Mouse (Mus musculus) neural tube, embryonic 14.5 days (tissue): ENCODE results near the gene Nckap5. TPM values are rescaled to one million over a fixed set of nuclear protein-coding genes. Genes with fewer than 3 reads are reported as not detected.

Source experiments
- ATAC-seq: fragments of 200-750 bp; cut with Nextera tagmentation; 2 replicates; pipeline ENCODE4 v1.8.0; 2017; ENCODE audit warnings: low read depth, mild to moderate bottlenecking, moderate TSS enrichment, moderate library complexity
- H3K27ac ChIP-seq: fragments of 300-500 bp; sonication (generic); 2 replicates; pipeline ENCODE4 v1.5.1; 2014; ENCODE audit warnings: low read depth, mild to moderate bottlenecking, control low read depth, low read length, moderate library complexity, mixed read lengths
- H3K27me3 ChIP-seq: fragments of 300-500 bp; sonication (generic); 2 replicates; pipeline ENCODE4 v1.6.1; 2014; ENCODE audit warnings: low read length; ENCODE audit not compliant: control insufficient read depth, insufficient read depth
- H3K36me3 ChIP-seq: fragments of 300-500 bp; sonication (generic); 2 replicates; pipeline ENCODE4 v1.6.1; 2014; ENCODE audit warnings: low read length, mixed read lengths; ENCODE audit not compliant: control insufficient read depth, insufficient read depth
- H3K4me1 ChIP-seq: fragments of 300-500 bp; sonication (generic); 2 replicates; pipeline ENCODE4 v1.6.1; 2014; ENCODE audit warnings: low read length; ENCODE audit not compliant: control insufficient read depth, insufficient read depth
- H3K4me2 ChIP-seq: fragments of 300-500 bp; sonication (generic); 2 replicates; pipeline ENCODE4 v1.6.1; 2014; ENCODE audit warnings: mild to moderate bottlenecking, low read depth, low read length, control low read depth
- H3K4me3 ChIP-seq: fragments of 300-500 bp; sonication (generic); 2 replicates; pipeline ENCODE4 v1.5.1; 2014; ENCODE audit warnings: low read depth, low read length, control low read depth, mixed read lengths
- H3K9ac ChIP-seq: fragments of 300-500 bp; sonication (generic); replicated peaks from 2 replicates; pipeline ENCODE4 v1.6.1; 2014; ENCODE audit warnings: low read depth, mild to moderate bottlenecking, control low read depth, low read length, mixed read lengths
- H3K9me3 ChIP-seq: fragments of 300-500 bp; sonication (generic); 2 replicates; pipeline ENCODE4 v1.6.1; 2016; ENCODE audit warnings: low read length; ENCODE audit not compliant: control insufficient read depth
- WGBS: fragments of 180-500 bp; shearing (Covaris S2); extraction: QIAGEN DNeasy Blood & Tissue Kit; methylation state at CpG from one replicate; pipeline ENCODE4 v1.1.7; 2014; 5-methylcytosine and 5-hydroxymethylcytosine counted together
- polyA plus RNA-seq: library from polyadenylated mRNA; unstranded; fragments of >200 nt; fragmentation: Nextera tagmentation; extraction: Ambion mirVana; gene quantifications from 2 replicates; pipeline ENCODE4 v1.2.1, GENCODE M21; 2014

Gene Nckap5
- polyA plus RNA-seq, 1 experiment from 2014 or later, result 19.0 TPM

- no peaks in the 10 kb centered on the region for H3K9me3 ChIP-seq
- no peak for ATAC-seq
- H3K4me1 ChIP-seq, result no peaks in the 10 kb centered on the region
- 95% methylated on average over 7 of the region's 7 CpGs for WGBS
- H3K36me3 ChIP-seq, result no peaks in the 10 kb centered on the region
- no peak overlapping the region for H3K4me3 ChIP-seq
- no peak overlapping the region for H3K4me2 ChIP-seq
- H3K9ac ChIP-seq, result no peak overlapping the region
- no peaks in the 10 kb centered on the region for H3K27me3 ChIP-seq
- H3K27ac ChIP-seq, result no peak overlapping the region
These were observed 646.8 kb downstream of the Nckap5 start for GRCm38 (mm10) chr1:126183751-126184150.

- Histone ChIP-seq H3K27me3 (no peaks in the 10 kb centered on the region), H3K4me2 (no peak overlapping the region), H3K9ac (no peak overlapping the region), H3K4me3 (no peak overlapping the region), H3K27ac (no peak overlapping the region), H3K4me1 (no peaks in the 10 kb centered on the region), H3K9me3 (no peaks in the 10 kb centered on the region), H3K36me3 (no peaks in the 10 kb centered on the region)
- ATAC-seq, result no peak
- 38% methylated on average over 1 of the region's 1 CpGs for whole genome bisulfite sequencing
These were observed 662.0 kb downstream of the Nckap5 start for GRCm38 (mm10) chr1:126168579-126168978.

- 25% methylated on average over 2 of the region's 2 CpGs for WGBS
- no peak overlapping the region for H3K27ac ChIP-seq
- ATAC-seq, result no peak
These were observed 662.5 kb downstream of the Nckap5 start for GRCm38 (mm10) chr1:126168131-126168530.

GRCm38 (mm10) chr1:126167546-126167945, 663.1 kb downstream of the Nckap5 start:
- ATAC-seq, result no peak
- Histone ChIP-seq H3K27ac (no peak overlapping the region), H3K9ac (no peak overlapping the region), H3K4me1 (no peaks in the 10 kb centered on the region), H3K27me3 (no peaks in the 10 kb centered on the region), H3K9me3 (no peaks in the 10 kb centered on the region), H3K36me3 (no peaks in the 10 kb centered on the region), H3K4me3 (no peak overlapping the region), H3K4me2 (no peak overlapping the region)
- WGBS, result 56% methylated on average over 7 of the region's 7 CpGs

More at GRCm38 (mm10) chr1:126168131-126168530, 662.5 kb downstream of the Nckap5 start:
- Histone ChIP-seq H3K4me2 (no peak overlapping the region), H3K36me3 (no peaks in the 10 kb centered on the region), H3K27me3 (no peaks in the 10 kb centered on the region), H3K9ac (no peak overlapping the region), H3K4me1 (no peaks in the 10 kb centered on the region), H3K9me3 (no peaks in the 10 kb centered on the region), H3K4me3 (no peak overlapping the region)

GRCm38 (mm10) chr1:126159287-126159686, 671.3 kb downstream of the Nckap5 start:
- 81% methylated on average over 6 of the region's 6 CpGs for WGBS
- Histone ChIP-seq H3K27me3 (no peaks in the 10 kb centered on the region), H3K4me2 (no peak overlapping the region), H3K9ac (no peak overlapping the region), H3K36me3 (no peaks in the 10 kb centered on the region), H3K27ac (no peak overlapping the region), H3K4me1 (no peaks in the 10 kb centered on the region), H3K9me3 (no peaks in the 10 kb centered on the region), H3K4me3 (no peak overlapping the region)
- ATAC-seq, result no peak

GRCm38 (mm10) chr1:126155816-126156215, 674.8 kb downstream of the Nckap5 start:
- Histone ChIP-seq H3K9me3 (no peaks in the 10 kb centered on the region), H3K4me3 (no peak overlapping the region), H3K9ac (no peak overlapping the region), H3K27ac (no peak overlapping the region), H3K4me2 (no peak overlapping the region), H3K36me3 (no peaks in the 10 kb centered on the region), H3K4me1 (no peaks in the 10 kb centered on the region), H3K27me3 (no peaks in the 10 kb centered on the region)
- WGBS, result 80% methylated on average over 5 of the region's 5 CpGs
- no peak for ATAC-seq

- no peak for ATAC-seq
- WGBS, result 78% methylated on average over 6 of the region's 6 CpGs
- no peaks in the 10 kb centered on the region for H3K4me1 ChIP-seq
- H3K27ac ChIP-seq, result no peak overlapping the region
- no peaks in the 10 kb centered on the region for H3K36me3 ChIP-seq
- no peak overlapping the region for H3K4me3 ChIP-seq
- H3K9me3 ChIP-seq, result no peaks in the 10 kb centered on the region
- H3K9ac ChIP-seq, result no peak overlapping the region
- no peak overlapping the region for H3K4me2 ChIP-seq
- H3K27me3 ChIP-seq, result no peaks in the 10 kb centered on the region
These were observed 676.9 kb downstream of the Nckap5 start for GRCm38 (mm10) chr1:126153516-126154234.

- Histone ChIP-seq H3K4me2 (no peak overlapping the region), H3K9ac (no peak overlapping the region), H3K27me3 (no peaks in the 10 kb centered on the region), H3K27ac (no peak overlapping the region), H3K9me3 (no peaks in the 10 kb centered on the region), H3K4me3 (no peak overlapping the region), H3K4me1 (no peaks in the 10 kb centered on the region), H3K36me3 (no peaks in the 10 kb centered on the region)
- no peak for ATAC-seq
- WGBS, result 79% methylated on average over 6 of the region's 6 CpGs
These were observed 678.4 kb downstream of the Nckap5 start for GRCm38 (mm10) chr1:126152217-126152616.

GRCm38 (mm10) chr1:126149966-126150365, 680.6 kb downstream of the Nckap5 start:
- Histone ChIP-seq H3K4me3 (no peak overlapping the region), H3K9me3 (no peaks in the 10 kb centered on the region), H3K27me3 (no peaks in the 10 kb centered on the region), H3K4me1 (no peaks in the 10 kb centered on the region), H3K36me3 (no peaks in the 10 kb centered on the region), H3K27ac (no peak overlapping the region), H3K4me2 (no peak overlapping the region), H3K9ac (no peak overlapping the region)
- ATAC-seq, result no peak
